Mouse (Mus musculus) frontal cortex, postnatal 36 days (tissue): ENCODE results near the gene Adam15.
A peak's percentile ranks its signal among the peaks of the same experiment; 100 is the strongest.

ENCODE experiments used
- DNase-seq, 2 experiments: peaks; one replicate each; pipeline ENCODE4 v3.0.0; 2022; ENCODE audit warnings: low spot score in 2 of 2

Gene Adam15

GRCm38 (mm10) chr3:89298908-89299307 lies 50.9 kb downstream of the Adam15 start:
- no peak for DNase-seq

- DNase-seq, result peak in 1 of 2 experiments; percentile 13
Measured at GRCm38 (mm10) chr3:89296761-89297396, 52.9 kb downstream of the Adam15 start.

GRCm38 (mm10) chr3:89295685-89296230 lies 54.0 kb downstream of the Adam15 start:
- DNase-seq, result no peak

GRCm38 (mm10) chr3:89294195-89294594 lies 55.6 kb downstream of the Adam15 start:
- no peak for DNase-seq

GRCm38 (mm10) chr3:89293247-89293918 lies 56.4 kb downstream of the Adam15 start:
- no peak for DNase-seq

GRCm38 (mm10) chr3:89292303-89292702 lies 57.5 kb downstream of the Adam15 start:
- no peak for DNase-seq

GRCm38 (mm10) chr3:89291874-89292273 lies 57.9 kb downstream of the Adam15 start:
- no peak for DNase-seq
